8 mouse cellular contexts compared by ENCODE assay signal in the genomic region with DNA sequence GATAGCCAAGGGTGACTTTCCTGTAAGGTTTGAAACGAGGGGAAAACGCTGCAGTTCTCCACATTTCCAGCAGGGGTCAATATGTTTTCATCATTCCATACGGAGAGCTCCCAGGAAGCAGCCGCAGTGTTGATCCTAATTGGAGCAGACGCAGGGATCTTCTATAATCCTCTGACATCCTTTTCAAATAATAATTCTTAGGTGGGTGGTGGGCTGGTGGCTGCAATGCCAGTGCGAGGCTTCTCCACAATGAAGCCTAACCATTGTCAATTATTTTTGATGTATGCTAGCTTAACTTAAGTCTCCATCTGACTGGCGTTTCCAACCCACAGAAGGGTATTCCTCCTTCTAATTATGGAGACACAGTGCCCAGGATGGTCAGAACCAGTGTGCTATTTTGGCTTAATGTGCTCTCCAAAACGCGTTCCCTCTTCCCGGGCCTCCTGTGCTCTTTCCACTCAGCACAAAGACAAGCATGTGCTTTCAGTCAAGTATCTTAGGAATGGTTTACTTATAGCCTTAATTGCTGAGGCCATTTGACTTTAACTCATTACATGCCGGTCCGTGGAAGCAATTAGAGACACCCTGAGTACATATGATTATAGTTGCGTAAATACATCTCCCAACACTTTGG.
A peak's percentile ranks its signal among the peaks of the same experiment; 100 is the strongest.
DNase-seq lines count a peak whose midpoint lies in the region; ATAC-seq lines count a peak whose summit lies in the region.

No protein-coding gene starts in this region.

- no peaks in the 10 kb centered on the region for H3K27me3 ChIP-seq in hindbrain, embryonic 13.5 days

- peak overlapping the region; percentile 60 for H3K9ac ChIP-seq in hindbrain, embryonic 13.5 days

- peak overlapping the region; percentile 87 for H3K27ac ChIP-seq in hindbrain, embryonic 13.5 days

- peak overlapping the region; percentile 14 for H3K4me3 ChIP-seq in hindbrain, embryonic 13.5 days

- peak overlapping the region; percentile 48 for H3K4me2 ChIP-seq in hindbrain, embryonic 13.5 days

- peaks cover 12% of the 10 kb centered on the region for H3K4me1 ChIP-seq in hindbrain, embryonic 13.5 days (replicated peaks)

- no peaks in the 10 kb centered on the region for H3K36me3 ChIP-seq in hindbrain, embryonic 13.5 days

- WGBS in hindbrain, embryonic 13.5 days, result 10% methylated on average over 13 of the region's 13 CpGs

- peak; percentile 92 for ATAC-seq in hindbrain, embryonic 13.5 days (ENCODE audit: low FRiP score)

- H3K9me3 ChIP-seq in hindbrain, embryonic 13.5 days, result no peaks in the 10 kb centered on the region

- DNase-seq in WW6 (ENCODE audit: low read depth, low spot score), result peak; percentile 38
- DNase-seq in cerebellum, postnatal 10 days, result peak; percentile 87 to 92
- peak; percentile 70 to 81 for DNase-seq in frontal cortex, postnatal 25 days (ENCODE audit: low spot score in 2 of 2)
- peak; percentile 83 to 87 for DNase-seq in layer of hippocampus, postnatal 10 days (ENCODE audit: low spot score in 2 of 2)
- DNase-seq in lung, postnatal 25 days (ENCODE audit: low spot score), result peak; percentile 60
- peak; percentile 77 for DNase-seq in right cerebral cortex, postnatal 14 days
- no peak for DNase-seq in thymus, postnatal 14 days
